Mouse (Mus musculus) intestine, embryonic 16.5 days (tissue): ENCODE measurements around the gene Mill2. TPM values are rescaled to one million over a fixed set of nuclear protein-coding genes. Genes with fewer than 3 reads are reported as not detected.
"Not testable (repeated sequence)": the region's sequence is repeated elsewhere in the genome, so short reads cannot be mapped to it uniquely, and the experiment has no call there.

Source experiments
- ATAC-seq: fragments of 200-750 bp; cut with Nextera tagmentation; 2 replicates; pipeline ENCODE4 v1.8.0; 2017; ENCODE audit warnings: moderate TSS enrichment, moderate library complexity
- H3K27ac ChIP-seq: fragments of 300-500 bp; sonication (generic); 2 replicates; pipeline ENCODE4 v1.5.1; 2014; ENCODE audit warnings: mild to moderate bottlenecking, low read length
- H3K27me3 ChIP-seq: fragments of 300-500 bp; sonication (generic); replicated peaks from 2 replicates; pipeline ENCODE4 v1.6.1; 2014; ENCODE audit warnings: low read length, control low read depth, mixed read lengths; ENCODE audit not compliant: control insufficient read depth, insufficient read depth
- H3K36me3 ChIP-seq: fragments of 300-500 bp; sonication (generic); 2 replicates; pipeline ENCODE4 v1.6.1; 2014; ENCODE audit warnings: low read length, control low read depth; ENCODE audit not compliant: control insufficient read depth, insufficient read depth
- H3K4me1 ChIP-seq: fragments of 300-500 bp; sonication (generic); 2 replicates; pipeline ENCODE4 v1.6.1; 2014; ENCODE audit warnings: low read length, control low read depth, mixed read lengths; ENCODE audit not compliant: control insufficient read depth, insufficient read depth
- H3K4me2 ChIP-seq: fragments of 300-500 bp; sonication (generic); 2 replicates; pipeline ENCODE4 v1.6.1; 2014; ENCODE audit warnings: low read depth, low read length, control low read depth
- H3K4me3 ChIP-seq: fragments of 300-500 bp; sonication (generic); 2 replicates; pipeline ENCODE4 v1.5.1; 2014; ENCODE audit warnings: mild to moderate bottlenecking, low read length
- H3K9ac ChIP-seq: fragments of 300-500 bp; sonication (generic); 2 replicates; pipeline ENCODE4 v1.6.1; 2014; ENCODE audit warnings: low read depth, low read length
- H3K9me3 ChIP-seq: fragments of 300-500 bp; sonication (generic); 2 replicates; pipeline ENCODE4 v1.6.1; 2016; ENCODE audit warnings: low read length, control low read depth; ENCODE audit not compliant: control insufficient read depth
- WGBS: fragments of 180-500 bp; shearing (Covaris S2); extraction: QIAGEN DNeasy Blood & Tissue Kit; methylation state at CpG from one replicate; pipeline ENCODE4 v1.1.7; 2014; 5-methylcytosine and 5-hydroxymethylcytosine counted together
- polyA plus RNA-seq: library from polyadenylated mRNA; unstranded; fragments of >200 nt; fragmentation: Nextera tagmentation; extraction: Ambion mirVana; gene quantifications from 2 replicates; pipeline ENCODE4 v1.2.1, GENCODE M21; 2015

Gene Mill2
- polyA plus RNA-seq, 1 experiment from 2014 or later = 1.3 TPM

DNA sequence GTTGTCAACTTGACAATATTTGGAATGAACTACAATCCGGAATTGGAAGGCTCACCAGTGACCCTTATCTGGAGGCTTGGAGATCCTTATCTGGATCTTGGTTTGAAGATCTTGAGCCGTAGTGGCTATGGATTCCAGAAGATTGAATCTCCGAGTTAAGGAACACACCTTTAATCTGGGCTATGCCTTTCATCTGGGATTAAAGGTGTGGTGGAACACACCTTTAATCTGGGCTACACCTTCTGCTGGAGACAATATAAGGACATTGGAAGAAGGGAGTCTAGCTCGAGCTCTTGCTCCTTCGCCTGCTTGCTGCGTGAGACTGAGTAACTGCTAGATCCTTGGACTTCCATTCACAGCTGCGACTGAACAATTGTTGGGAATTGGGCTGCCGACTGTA lies 31.3 kb downstream of the Mill2 start, which contains the start of gene Pglyrp1:
TSS of gene Pglyrp1 (plus strand) at position 301 of the 400 bp plus-strand sequence.
- WGBS = no CpG with 5 or more reads among the region's 8 CpGs
- H3K27me3 ChIP-seq, H3K4me1 ChIP-seq, H3K27ac ChIP-seq, H3K4me2 ChIP-seq, H3K9me3 ChIP-seq, ATAC-seq, H3K4me3 ChIP-seq, H3K36me3 ChIP-seq, H3K9ac ChIP-seq: not testable (repeated sequence)

DNA sequence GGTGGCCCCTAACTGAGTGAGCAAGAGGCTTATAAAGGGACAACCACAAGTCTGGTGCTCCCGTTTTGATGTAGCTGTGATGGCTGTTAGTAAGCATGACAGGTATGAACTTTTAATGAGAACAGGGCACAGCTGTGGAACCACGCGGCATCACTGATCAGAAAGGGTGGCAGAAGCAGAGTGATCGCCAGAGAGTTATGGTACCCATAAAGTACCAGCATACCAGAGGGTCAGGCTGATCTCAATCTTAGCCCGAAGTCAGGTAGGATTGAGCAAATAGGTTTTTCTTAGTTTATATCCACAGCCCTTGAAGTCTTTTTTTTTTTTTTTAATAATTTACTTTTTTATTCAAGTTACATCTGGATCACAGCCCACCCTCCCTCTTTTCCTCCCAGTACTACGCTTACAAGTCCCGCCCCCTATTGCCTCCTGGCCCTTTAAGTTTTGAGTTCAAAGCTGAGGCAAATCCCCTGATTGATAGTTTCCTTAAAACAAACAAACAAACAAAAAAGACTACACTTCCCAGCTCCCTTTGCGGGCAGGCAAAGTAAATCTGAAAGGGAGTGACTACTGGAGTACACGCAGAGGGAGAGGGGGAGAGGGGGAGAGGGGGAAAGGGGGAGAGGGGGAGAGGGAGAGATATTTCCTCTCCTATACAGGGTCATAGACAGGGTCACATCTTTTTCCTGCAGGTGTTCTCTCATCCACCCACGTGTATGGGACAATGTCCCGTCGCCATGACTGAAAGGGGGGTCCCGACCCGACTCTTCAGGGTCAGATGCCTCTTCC lies 32.4 kb downstream of the Mill2 start:
- Histone ChIP-seq H3K9ac (peak overlapping the region; percentile 56; the same call in 1 of the 2 replicates), H3K4me2 (peak overlapping the region; percentile 72), H3K4me1 (no peaks in the 10 kb centered on the region), H3K27ac (no peak overlapping the region), H3K36me3 (no peaks in the 10 kb centered on the region), H3K9me3 (no peaks in the 10 kb centered on the region), H3K4me3 (peak overlapping the region; percentile 43), H3K27me3 (no peaks in the 10 kb centered on the region)
- ATAC-seq = peak; percentile 45; the same call in 1 of the 2 replicates
- 26% methylated on average over 13 of the region's 14 CpGs for WGBS

DNA sequence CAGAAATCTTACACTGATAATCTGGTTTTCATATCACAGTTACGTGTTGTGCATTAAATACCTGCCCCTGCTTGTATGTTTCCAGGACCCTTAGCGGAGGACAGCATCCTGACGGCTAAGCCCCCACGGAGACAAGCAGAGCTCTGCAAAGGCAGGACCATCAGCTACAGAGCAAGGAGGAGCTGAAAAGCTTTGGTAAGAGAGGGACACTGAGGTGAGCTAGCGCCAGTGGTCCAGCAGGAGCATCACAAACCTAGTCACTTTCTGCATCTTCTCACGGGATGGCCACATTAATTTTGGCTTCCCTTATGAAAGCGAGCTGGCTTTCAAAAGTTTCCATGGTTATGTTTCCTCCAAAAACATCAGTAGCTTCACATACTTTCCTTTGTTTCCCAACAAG lies 33.0 kb downstream of the Mill2 start:
- Histone ChIP-seq H3K9ac (peak overlapping the region; percentile 56), H3K4me3 (peak overlapping the region; percentile 43), H3K9me3 (no peaks in the 10 kb centered on the region), H3K4me2 (peak overlapping the region; percentile 72), H3K4me1 (no peaks in the 10 kb centered on the region), H3K27me3 (no peaks in the 10 kb centered on the region), H3K36me3 (no peaks in the 10 kb centered on the region), H3K27ac (no peak overlapping the region)
- WGBS = 2% methylated on average over 7 of the region's 7 CpGs
- ATAC-seq = peak; percentile 62

DNA sequence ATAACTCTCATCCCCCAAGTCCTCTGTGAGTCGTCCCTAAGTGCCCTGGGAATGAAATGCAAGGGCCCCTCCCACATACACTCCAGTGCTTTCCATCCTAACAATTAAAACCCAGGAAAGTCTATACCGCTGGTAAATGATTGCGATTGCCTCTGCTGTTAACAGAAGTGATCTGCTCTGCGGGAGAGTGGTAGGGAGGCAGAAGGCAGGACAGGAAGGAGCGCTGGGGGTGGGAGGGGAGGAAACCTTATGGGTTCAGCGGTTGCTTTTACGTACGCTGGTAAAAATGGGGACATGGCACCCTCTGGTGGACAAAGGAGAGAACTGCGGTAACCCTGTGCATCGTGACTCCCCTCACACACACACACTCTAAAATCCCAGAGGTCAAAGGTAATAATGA lies 33.5 kb downstream of the Mill2 start:
- no peak overlapping the region for H3K27ac ChIP-seq
- peak overlapping the region; percentile 72 for H3K4me2 ChIP-seq
- H3K4me1 ChIP-seq = no peaks in the 10 kb centered on the region
- H3K9ac ChIP-seq = peak overlapping the region; percentile 56
- no peaks in the 10 kb centered on the region for H3K36me3 ChIP-seq
- H3K9me3 ChIP-seq = no peaks in the 10 kb centered on the region
- under 1% methylated on average over 10 of the region's 10 CpGs for WGBS
- peak overlapping the region; percentile 43 for H3K4me3 ChIP-seq
- ATAC-seq = peak; percentile 85
- no peaks in the 10 kb centered on the region for H3K27me3 ChIP-seq

DNA sequence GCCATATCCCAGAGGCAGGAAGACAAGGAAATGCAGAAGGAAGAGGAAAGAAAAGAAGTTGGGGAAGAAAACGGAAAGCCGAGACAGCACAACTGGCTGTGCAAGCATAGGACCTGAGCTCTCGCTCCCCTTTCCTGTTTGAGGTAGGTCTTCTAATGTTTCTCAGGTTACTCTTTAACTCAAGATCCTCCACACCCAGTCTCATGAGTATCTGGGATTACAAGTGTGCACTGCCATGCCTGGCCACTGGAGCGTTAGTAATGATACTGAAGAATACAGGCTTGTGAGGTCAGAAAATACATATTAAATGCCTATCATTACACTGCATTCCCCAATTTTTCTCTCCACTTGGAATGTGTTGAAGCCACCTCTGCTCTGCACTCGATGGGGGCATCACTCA lies 35.6 kb downstream of the Mill2 start:
- Histone ChIP-seq H3K4me2 (no peak overlapping the region), H3K4me3 (no peak overlapping the region), H3K4me1 (no peaks in the 10 kb centered on the region), H3K27me3 (no peaks in the 10 kb centered on the region), H3K9me3 (no peaks in the 10 kb centered on the region), H3K27ac (no peak overlapping the region), H3K36me3 (no peaks in the 10 kb centered on the region), H3K9ac (no peak overlapping the region)
- 64% methylated on average over 5 of the region's 5 CpGs for WGBS
- peak; percentile 60 for ATAC-seq

DNA sequence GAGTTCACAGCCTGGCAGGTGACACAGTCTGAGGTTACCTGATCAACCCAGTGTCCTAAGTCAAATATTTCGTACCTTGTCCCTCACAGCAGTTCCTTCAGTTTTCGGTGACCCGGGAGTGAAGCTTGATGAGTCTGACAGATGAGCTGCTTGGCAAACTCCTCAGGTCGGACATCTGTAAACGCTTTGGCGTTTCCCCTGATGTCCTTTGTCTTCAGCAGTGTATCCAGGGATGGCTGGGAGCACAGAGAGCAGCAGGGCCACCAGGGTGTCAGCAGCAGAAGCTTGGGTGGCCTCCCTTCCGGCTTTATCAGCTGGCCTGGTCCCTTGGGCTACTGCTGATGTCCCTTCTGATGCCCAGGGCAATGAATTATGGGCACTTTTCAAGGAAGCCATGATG lies 38.9 kb downstream of the Mill2 start:
- Histone ChIP-seq H3K27me3 (no peaks in the 10 kb centered on the region), H3K4me3 (no peak overlapping the region), H3K4me2 (no peak overlapping the region), H3K27ac (no peak overlapping the region), H3K36me3 (no peaks in the 10 kb centered on the region), H3K4me1 (peaks cover 5% of the 10 kb centered on the region), H3K9me3 (no peaks in the 10 kb centered on the region), H3K9ac (no peak overlapping the region)
- ATAC-seq = no peak
- WGBS = 70% methylated on average over 7 of the region's 7 CpGs

DNA sequence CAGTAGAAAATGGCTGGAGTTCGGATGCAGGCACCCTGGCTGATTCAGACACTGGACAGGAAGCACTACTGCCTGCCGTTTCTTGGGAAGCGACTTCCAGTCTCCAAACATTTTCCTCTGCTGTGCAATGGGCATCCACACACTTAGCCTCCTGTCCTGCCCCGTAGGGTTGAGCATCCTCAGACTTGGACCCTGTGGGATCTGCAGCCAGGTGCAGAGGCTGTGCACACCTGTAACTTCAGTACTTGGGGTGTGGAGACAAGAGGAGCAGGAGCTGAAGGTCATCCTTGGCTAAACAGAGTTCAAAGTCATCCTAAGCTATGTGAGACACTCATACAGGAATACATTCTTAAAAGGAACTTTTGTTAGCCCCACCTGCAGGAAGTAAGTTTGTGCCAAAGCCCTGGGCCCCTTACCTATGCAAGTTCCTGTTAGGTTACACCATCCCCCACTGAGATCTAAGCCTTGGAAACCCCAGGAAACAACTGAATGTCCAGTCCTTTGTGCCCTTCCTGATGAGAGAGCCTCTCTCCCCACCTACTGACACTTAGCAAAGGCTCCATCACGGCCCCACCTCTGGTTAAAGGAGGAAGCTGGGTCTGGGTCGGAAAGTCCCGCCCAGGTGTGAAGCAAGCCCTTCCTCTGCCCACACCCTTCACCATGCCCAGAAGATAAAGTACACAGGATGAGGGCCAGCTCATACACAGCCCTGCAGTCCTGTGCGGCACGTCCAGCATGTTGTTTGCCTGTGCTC lies 44.4 kb downstream of the Mill2 start:
- Histone ChIP-seq H3K9me3 (no peaks in the 10 kb centered on the region), H3K36me3 (no peaks in the 10 kb centered on the region), H3K4me3 (peak overlapping the region; percentile 40), H3K27me3 (no peaks in the 10 kb centered on the region), H3K9ac (peak overlapping the region; percentile 65), H3K4me1 (peaks cover 9% of the 10 kb centered on the region), H3K27ac (peak overlapping the region; percentile 85), H3K4me2 (peak overlapping the region; percentile 41)
- peak; percentile 96 for ATAC-seq
- WGBS = 41% methylated on average over 9 of the region's 9 CpGs

DNA sequence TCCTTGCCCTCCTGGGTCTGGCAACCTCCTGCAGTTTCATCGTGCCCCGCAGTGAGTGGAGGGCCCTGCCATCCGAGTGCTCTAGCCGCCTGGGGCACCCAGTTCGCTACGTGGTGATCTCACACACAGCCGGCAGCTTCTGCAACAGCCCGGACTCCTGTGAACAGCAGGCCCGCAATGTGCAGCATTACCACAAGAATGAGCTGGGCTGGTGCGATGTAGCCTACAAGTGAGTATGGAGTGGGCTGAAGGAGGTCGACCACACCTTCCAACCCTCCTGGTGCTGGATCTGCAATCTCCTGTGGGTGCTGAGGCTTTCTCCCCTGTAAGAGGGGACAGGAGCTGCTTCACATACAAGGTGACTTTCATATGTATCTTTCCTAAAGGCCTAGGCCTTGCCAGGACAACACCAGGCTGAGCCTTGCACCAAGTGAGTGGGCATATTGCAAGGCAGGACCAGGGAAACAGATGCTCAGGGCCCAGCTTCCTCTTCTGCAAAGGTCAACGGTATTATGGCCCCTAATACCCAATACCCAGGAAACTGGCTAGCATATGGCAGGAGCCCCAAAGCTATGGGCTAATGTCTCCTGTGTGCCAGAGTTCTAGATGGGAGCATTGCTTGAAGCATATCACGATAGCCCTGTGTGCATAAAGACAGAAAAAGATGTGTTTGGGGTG lies 45.1 kb downstream of the Mill2 start:
- peak; percentile 1 for ATAC-seq
- H3K4me3 ChIP-seq = peak overlapping the region; percentile 40
- no peaks in the 10 kb centered on the region for H3K36me3 ChIP-seq
- no peaks in the 10 kb centered on the region for H3K9me3 ChIP-seq
- H3K4me2 ChIP-seq = peak overlapping the region; percentile 41
- H3K9ac ChIP-seq = peak overlapping the region; percentile 65
- 53% methylated on average over 13 of the region's 13 CpGs for WGBS
- H3K27me3 ChIP-seq = no peaks in the 10 kb centered on the region
- peaks cover 9% of the 10 kb centered on the region for H3K4me1 ChIP-seq
- H3K27ac ChIP-seq = peak overlapping the region; percentile 85

DNA sequence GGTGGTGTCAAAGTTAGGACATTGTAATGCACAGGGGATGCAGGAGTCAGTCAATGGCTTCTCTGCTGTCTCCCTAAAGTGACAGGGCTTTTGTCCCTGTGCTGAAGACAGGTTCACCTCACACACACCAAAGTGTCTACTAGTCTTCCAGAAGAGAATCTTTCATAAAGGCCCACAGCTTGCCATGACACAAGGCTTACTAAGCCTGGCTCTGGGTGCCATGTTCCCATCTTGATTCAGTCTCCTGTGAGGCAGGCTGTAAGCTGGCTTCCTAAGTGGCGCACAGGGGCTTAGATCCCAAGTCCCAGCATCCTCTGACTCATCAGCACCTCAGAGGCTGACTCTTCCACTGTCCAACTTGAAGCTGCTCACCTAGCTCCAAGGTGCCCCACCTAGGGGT lies 47.2 kb downstream of the Mill2 start:
- no peak overlapping the region for H3K4me3 ChIP-seq
- peaks cover 6% of the 10 kb centered on the region for H3K4me1 ChIP-seq
- 93% methylated on average over 1 of the region's 1 CpGs for WGBS
- H3K27me3 ChIP-seq = no peaks in the 10 kb centered on the region
- H3K9me3 ChIP-seq = no peaks in the 10 kb centered on the region
- no peak for ATAC-seq
- H3K27ac ChIP-seq = no peak overlapping the region
- H3K36me3 ChIP-seq = 0 out of 2 replicates have a peak, but pooled peaks cover 2% of the 10 kb centered on the region
- H3K9ac ChIP-seq = no peak overlapping the region
- no peak overlapping the region for H3K4me2 ChIP-seq
